Mouse (Mus musculus): ENCODE results near the gene Nos2. TPM values are rescaled to one million over a fixed set of nuclear protein-coding genes. Genes with fewer than 3 reads are reported as not detected.
"Not testable (repeated sequence)": the region's sequence is repeated elsewhere in the genome, so short reads cannot be mapped to it uniquely, and the experiment has no call there.

The Nos2 gene
- total RNA-seq, 2 experiments from 2014 or later = 0.31 to 0.54 TPM

GRCm38 (mm10) chr11:78985505-78985904 is 64.9 kb downstream of the Nos2 start:
- DNase-seq (ENCODE audit: extremely low spot score in 1 of 2, low spot score in 1 of 2) = no peak

- DNase-seq (ENCODE audit: extremely low spot score in 1 of 2, low spot score in 1 of 2) = no peak
Measured at GRCm38 (mm10) chr11:78986311-78987002, 65.9 kb downstream of the Nos2 start.

- not testable (repeated sequence) for DNase-seq (ENCODE audit: extremely low spot score in 1 of 2, low spot score in 1 of 2)
Measured at GRCm38 (mm10) chr11:78989206-78989605, 68.6 kb downstream of the Nos2 start.

- DNase-seq (ENCODE audit: extremely low spot score in 1 of 2, low spot score in 1 of 2) = no peak
Measured at GRCm38 (mm10) chr11:78990096-78990495, 69.5 kb downstream of the Nos2 start.

- not testable (repeated sequence) for DNase-seq (ENCODE audit: extremely low spot score in 1 of 2, low spot score in 1 of 2)
Measured at GRCm38 (mm10) chr11:78990875-78991543, 70.4 kb downstream of the Nos2 start.

- DNase-seq (ENCODE audit: extremely low spot score in 1 of 2, low spot score in 1 of 2) = no peak
Measured at GRCm38 (mm10) chr11:78999118-78999517, 78.5 kb downstream of the Nos2 start.

- DNase-seq (ENCODE audit: extremely low spot score in 1 of 2, low spot score in 1 of 2) = no peak
Measured at GRCm38 (mm10) chr11:79001871-79002270, 81.3 kb downstream of the Nos2 start.

- no peak for DNase-seq (ENCODE audit: extremely low spot score in 1 of 2, low spot score in 1 of 2)
Measured at GRCm38 (mm10) chr11:79002551-79002951, 82.0 kb downstream of the Nos2 start.

GRCm38 (mm10) chr11:79003053-79003768 is 82.6 kb downstream of the Nos2 start:
- DNase-seq (ENCODE audit: extremely low spot score in 1 of 2, low spot score in 1 of 2) = no peak

- no peak for DNase-seq (ENCODE audit: extremely low spot score in 1 of 2, low spot score in 1 of 2)
Measured at GRCm38 (mm10) chr11:79003769-79004638, 83.4 kb downstream of the Nos2 start.

GRCm38 (mm10) chr11:79005578-79006394 is 85.2 kb downstream of the Nos2 start:
- DNase-seq (ENCODE audit: extremely low spot score in 1 of 2, low spot score in 1 of 2) = no peak

- no peak for DNase-seq (ENCODE audit: extremely low spot score in 1 of 2, low spot score in 1 of 2)
Measured at GRCm38 (mm10) chr11:79006417-79006816, 85.8 kb downstream of the Nos2 start.

- not testable (repeated sequence) for DNase-seq (ENCODE audit: extremely low spot score in 1 of 2, low spot score in 1 of 2)
Measured at GRCm38 (mm10) chr11:79007356-79007755, 86.8 kb downstream of the Nos2 start.

- DNase-seq (ENCODE audit: extremely low spot score in 1 of 2, low spot score in 1 of 2) = no peak
Measured at GRCm38 (mm10) chr11:79008007-79008775, 87.6 kb downstream of the Nos2 start.

GRCm38 (mm10) chr11:79008891-79009290 is 88.3 kb downstream of the Nos2 start:
- no peak for DNase-seq (ENCODE audit: extremely low spot score in 1 of 2, low spot score in 1 of 2)
